Mouse (Mus musculus) forebrain, embryonic 10.5 days (tissue): ENCODE measurements at regions not wholly inside any gene's neighbourhood (a gene's known extent, or its start where the extent isn't known, plus 50 kb on each side); places are given as distances from the start of the nearest gene placed in this dataset.
A peak's percentile ranks its signal among the peaks of the same experiment; 100 is the strongest.

Experiments used
- DNase-seq: peaks from one replicate; pipeline ENCODE4 v3.0.0-alpha.2; 2017; ENCODE audit warnings: low spot score; ENCODE audit errors: extremely low spot score
- H3K27ac ChIP-seq: fragments of 300-500 bp; sonication (generic); 2 replicates; pipeline ENCODE4 v1.5.1; 2016; ENCODE audit warnings: mild to moderate bottlenecking
- H3K27me3 ChIP-seq: fragments of 300-500 bp; sonication (generic); 2 replicates; pipeline ENCODE4 v1.6.1; 2016; ENCODE audit warnings: mild to moderate bottlenecking; ENCODE audit not compliant: poor library complexity, severe bottlenecking
- H3K36me3 ChIP-seq: fragments of 300-500 bp; sonication (generic); replicated peaks from 2 replicates; pipeline ENCODE4 v1.6.1; 2016; ENCODE audit warnings: mild to moderate bottlenecking, moderate library complexity
- H3K4me1 ChIP-seq: fragments of 300-500 bp; sonication (generic); 2 replicates; pipeline ENCODE4 v1.6.1; 2016
- H3K4me3 ChIP-seq: fragments of 300-500 bp; sonication (generic); 2 replicates; pipeline ENCODE4 v1.5.1; 2016; ENCODE audit warnings: mild to moderate bottlenecking, moderate library complexity
- H3K9me3 ChIP-seq: fragments of 300-500 bp; sonication (generic); 2 replicates; pipeline ENCODE4 v1.6.1; 2016; ENCODE audit warnings: mild to moderate bottlenecking, moderate library complexity
- WGBS: fragments of 180-500 bp; shearing (Covaris S2); methylation state at CpG from one replicate; pipeline ENCODE4 v1.1.7; 2016; 5-methylcytosine and 5-hydroxymethylcytosine counted together

- Histone ChIP-seq H3K27ac (no peak overlapping the region), H3K4me3 (no peak overlapping the region), H3K27me3 (no peaks in the 10 kb centered on the region), H3K9me3 (no peaks in the 10 kb centered on the region), H3K36me3 (no peaks in the 10 kb centered on the region), H3K4me1 (no peaks in the 10 kb centered on the region)
- DNase-seq = no peak
- WGBS = 96% methylated on average over 1 of the region's 1 CpGs
Measured at GRCm38 (mm10) chr16:74984207-74984606, 572.6 kb upstream of the Robo2 start.

- H3K4me3 ChIP-seq = no peak overlapping the region
- 88% methylated on average over 4 of the region's 4 CpGs for WGBS
- no peak overlapping the region for H3K27ac ChIP-seq
- H3K4me1 ChIP-seq = no peaks in the 10 kb centered on the region
- no peaks in the 10 kb centered on the region for H3K36me3 ChIP-seq
- no peaks in the 10 kb centered on the region for H3K9me3 ChIP-seq
- no peak for DNase-seq
- no peaks in the 10 kb centered on the region for H3K27me3 ChIP-seq
Measured at GRCm38 (mm10) chr16:74966099-74966498, 554.5 kb upstream of the Robo2 start.

- H3K27me3 ChIP-seq = no peaks in the 10 kb centered on the region
- no peak for DNase-seq
- H3K4me3 ChIP-seq = no peak overlapping the region
- no peak overlapping the region for H3K27ac ChIP-seq
- no peaks in the 10 kb centered on the region for H3K4me1 ChIP-seq
- H3K9me3 ChIP-seq = no peaks in the 10 kb centered on the region
- H3K36me3 ChIP-seq = no peaks in the 10 kb centered on the region
- 91% methylated on average over 4 of the region's 4 CpGs for WGBS
Measured at GRCm38 (mm10) chr16:74929739-74930138, 518.1 kb upstream of the Robo2 start.

- Histone ChIP-seq H3K9me3 (no peaks in the 10 kb centered on the region), H3K36me3 (no peaks in the 10 kb centered on the region), H3K27me3 (no peaks in the 10 kb centered on the region), H3K27ac (no peak overlapping the region), H3K4me1 (no peaks in the 10 kb centered on the region; the same call in 1 of the 2 replicates), H3K4me3 (no peak overlapping the region)
- DNase-seq = no peak
- 57% methylated on average over 7 of the region's 7 CpGs for WGBS
Measured at GRCm38 (mm10) chr16:74900835-74901234, 489.2 kb upstream of the Robo2 start.

- 41% methylated on average over 1 of the region's 1 CpGs for WGBS
- H3K36me3 ChIP-seq = no peaks in the 10 kb centered on the region
- H3K27me3 ChIP-seq = no peaks in the 10 kb centered on the region
Measured at GRCm38 (mm10) chr16:74887724-74888123, 476.1 kb upstream of the Robo2 start.

GRCm38 (mm10) chr16:74878603-74879002, 467.0 kb upstream of the Robo2 start:
- no peak overlapping the region for H3K4me3 ChIP-seq

More at GRCm38 (mm10) chr16:74887724-74888123, 476.1 kb upstream of the Robo2 start:
- Histone ChIP-seq H3K4me1 (0 out of 2 replicates have a peak, but pooled peaks cover 3% of the 10 kb centered on the region), H3K9me3 (no peaks in the 10 kb centered on the region), H3K4me3 (no peak overlapping the region), H3K27ac (no peak overlapping the region)
- no peak for DNase-seq

GRCm38 (mm10) chr16:74873756-74874155, 462.1 kb upstream of the Robo2 start:
- Histone ChIP-seq H3K9me3 (no peaks in the 10 kb centered on the region), H3K27me3 (no peaks in the 10 kb centered on the region), H3K4me3 (no peak overlapping the region), H3K36me3 (no peaks in the 10 kb centered on the region), H3K27ac (no peak overlapping the region), H3K4me1 (no peaks in the 10 kb centered on the region)
- no peak for DNase-seq

More at GRCm38 (mm10) chr16:74878603-74879002, 467.0 kb upstream of the Robo2 start:
- Histone ChIP-seq H3K9me3 (no peaks in the 10 kb centered on the region), H3K4me1 (no peaks in the 10 kb centered on the region), H3K27me3 (no peaks in the 10 kb centered on the region), H3K27ac (no peak overlapping the region), H3K36me3 (no peaks in the 10 kb centered on the region)
- DNase-seq = no peak
- 94% methylated on average over 3 of the region's 3 CpGs for WGBS

GRCm38 (mm10) chr16:74857752-74858151, 446.1 kb upstream of the Robo2 start:
- Histone ChIP-seq H3K4me3 (no peak overlapping the region), H3K9me3 (no peaks in the 10 kb centered on the region), H3K27ac (no peak overlapping the region), H3K27me3 (no peaks in the 10 kb centered on the region), H3K4me1 (no peaks in the 10 kb centered on the region), H3K36me3 (no peaks in the 10 kb centered on the region)
- no peak for DNase-seq
- 26% methylated on average over 2 of the region's 2 CpGs for WGBS

- Histone ChIP-seq H3K36me3 (no peaks in the 10 kb centered on the region), H3K9me3 (no peaks in the 10 kb centered on the region), H3K27ac (no peak overlapping the region), H3K4me3 (no peak overlapping the region), H3K27me3 (no peaks in the 10 kb centered on the region), H3K4me1 (no peaks in the 10 kb centered on the region)
- no peak for DNase-seq
- WGBS = 94% methylated on average over 2 of the region's 2 CpGs
Measured at GRCm38 (mm10) chr16:74840006-74840405, 428.4 kb upstream of the Robo2 start.

GRCm38 (mm10) chr16:74814386-74814785, 402.8 kb upstream of the Robo2 start:
- WGBS = 75% methylated on average over 3 of the region's 3 CpGs
- Histone ChIP-seq H3K27ac (no peak overlapping the region), H3K36me3 (no peaks in the 10 kb centered on the region), H3K4me1 (no peaks in the 10 kb centered on the region), H3K4me3 (no peak overlapping the region), H3K9me3 (no peaks in the 10 kb centered on the region), H3K27me3 (no peaks in the 10 kb centered on the region)
- DNase-seq = no peak

- H3K4me3 ChIP-seq = no peak overlapping the region
- no peak for DNase-seq
- WGBS = 52% methylated on average over 7 of the region's 7 CpGs
- H3K9me3 ChIP-seq = no peaks in the 10 kb centered on the region
- H3K27ac ChIP-seq = no peak overlapping the region
- no peaks in the 10 kb centered on the region for H3K36me3 ChIP-seq
- no peaks in the 10 kb centered on the region for H3K4me1 ChIP-seq
- H3K27me3 ChIP-seq = no peaks in the 10 kb centered on the region
Measured at GRCm38 (mm10) chr16:74809154-74809825, 397.7 kb upstream of the Robo2 start.

GRCm38 (mm10) chr16:74806775-74807174, 395.1 kb upstream of the Robo2 start:
- Histone ChIP-seq H3K4me1 (no peaks in the 10 kb centered on the region), H3K4me3 (no peak overlapping the region), H3K27me3 (no peaks in the 10 kb centered on the region; the same call in 1 of the 2 replicates), H3K9me3 (no peaks in the 10 kb centered on the region), H3K36me3 (no peaks in the 10 kb centered on the region), H3K27ac (no peak overlapping the region)
- WGBS = 61% methylated on average over 2 of the region's 2 CpGs
- DNase-seq = no peak

GRCm38 (mm10) chr16:74801296-74801695, 389.7 kb upstream of the Robo2 start:
- DNase-seq = peak; percentile 44
- Histone ChIP-seq H3K4me3 (no peak overlapping the region), H3K27me3 (no peaks in the 10 kb centered on the region; the same call in 1 of the 2 replicates), H3K9me3 (no peaks in the 10 kb centered on the region), H3K27ac (no peak overlapping the region), H3K36me3 (no peaks in the 10 kb centered on the region), H3K4me1 (no peaks in the 10 kb centered on the region)
- 20% methylated on average over 7 of the region's 7 CpGs for WGBS

- Histone ChIP-seq H3K27me3 (no peaks in the 10 kb centered on the region), H3K36me3 (no peaks in the 10 kb centered on the region), H3K4me3 (no peak overlapping the region), H3K27ac (no peak overlapping the region), H3K9me3 (no peaks in the 10 kb centered on the region), H3K4me1 (no peaks in the 10 kb centered on the region)
- no peak for DNase-seq
- WGBS = 80% methylated on average over 2 of the region's 2 CpGs
Measured at GRCm38 (mm10) chr16:74796303-74796653, 384.7 kb upstream of the Robo2 start.
